In the genomic region with DNA sequence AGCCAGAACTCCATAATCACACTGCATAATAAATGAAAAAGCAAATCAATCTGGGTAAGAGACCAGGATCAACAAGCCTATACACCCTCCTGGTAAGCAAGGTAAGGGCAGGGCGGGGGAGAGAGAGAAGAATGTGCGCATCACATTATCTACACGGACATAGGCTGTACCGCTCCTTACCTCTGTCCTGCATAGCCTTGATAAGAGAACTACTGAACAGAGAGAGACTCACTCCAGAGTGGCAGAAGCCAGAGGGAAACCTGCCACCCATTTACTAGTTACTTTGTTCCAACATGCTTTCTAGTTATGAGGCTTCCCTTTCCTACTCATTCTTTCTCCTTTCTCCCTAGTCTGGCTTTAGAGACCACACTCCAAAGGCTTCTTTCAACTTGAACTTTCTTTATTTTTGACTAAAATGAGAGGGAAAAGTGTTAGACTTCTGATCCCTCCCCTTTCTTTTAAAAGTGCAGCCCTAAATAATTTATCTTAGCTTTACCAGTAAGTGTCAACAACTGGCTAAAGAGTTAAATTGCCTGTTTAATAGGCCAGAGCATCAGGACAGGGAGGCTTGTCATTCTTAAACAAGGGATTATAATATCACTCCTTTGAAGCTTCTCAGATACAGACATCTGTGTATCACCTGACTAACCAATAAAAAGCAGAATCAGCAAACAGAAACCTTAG, we compare ENCODE assay signal across 14 mouse cellular contexts. TPM values are rescaled to one million over a fixed set of nuclear protein-coding genes. Genes with fewer than 3 reads are reported as not detected.
DNase-seq lines count a peak whose midpoint lies in the region; ATAC-seq and TF ChIP-seq lines count a peak whose summit lies in the region.
"Had no signal": no experiment of that assay in that cellular context is flagged by ENCODE, and none has a peak within 500 bp of the region (broad histone marks: within the 10 kb centered on the region; RNA-seq: fewer than 3 reads in every experiment).

No protein-coding gene starts in this region.

- no peaks in the 10 kb centered on the region for H3K27me3 ChIP-seq in lung, embryonic 14.5 days (ENCODE audit: insufficient read depth, low read length)
- no peaks in the 10 kb centered on the region for H3K27me3 ChIP-seq in liver, embryonic 12.5 days (replicated peaks)
- no peaks in the 10 kb centered on the region for H3K27me3 ChIP-seq in stomach, embryonic 15.5 days (replicated peaks)
- H3K27me3 ChIP-seq: CH12.LX; embryonic facial prominence, embryonic 12.5 days; hindbrain, embryonic 12.5 days; neural tube, embryonic 13.5 days had no signal

- H3K4me1 ChIP-seq in lung, embryonic 14.5 days (ENCODE audit: insufficient read depth), result peaks cover 6% of the 10 kb centered on the region; the same call in 1 of the 2 replicates
- H3K4me1 ChIP-seq in liver, embryonic 12.5 days, result peaks cover 81% of the 10 kb centered on the region
- H3K4me1 ChIP-seq in stomach, embryonic 15.5 days, result peaks cover 3% of the 10 kb centered on the region; the same call in 1 of the 2 replicates
- H3K4me1 ChIP-seq: embryonic facial prominence, embryonic 12.5 days; hindbrain, embryonic 12.5 days; neural tube, embryonic 13.5 days had no signal

- WGBS in lung, embryonic 14.5 days, result 84% methylated on average over 4 of the region's 4 CpGs
- WGBS in liver, embryonic 12.5 days (ENCODE audit: insufficient replicate concordance), result 15% methylated on average over 4 of the region's 4 CpGs
- WGBS in stomach, embryonic 15.5 days, result 77% methylated on average over 4 of the region's 4 CpGs

- H3K9me3 ChIP-seq in lung, embryonic 14.5 days (ENCODE audit: low read depth, low read length), result no peaks in the 10 kb centered on the region
- no peaks in the 10 kb centered on the region for H3K9me3 ChIP-seq in liver, embryonic 12.5 days (replicated peaks)
- no peaks in the 10 kb centered on the region for H3K9me3 ChIP-seq in stomach, embryonic 15.5 days
- H3K9me3 ChIP-seq: embryonic facial prominence, embryonic 12.5 days; hindbrain, embryonic 12.5 days; neural tube, embryonic 13.5 days had no signal

- TF ChIP-seq CTCF in lung, embryonic 14.5 days (IDR thresholded peaks at IDR 0.05; ENCODE audit: low read depth), result no peak

- no peak overlapping the region for H3K4me2 ChIP-seq in lung, embryonic 14.5 days
- H3K4me2 ChIP-seq in liver, embryonic 12.5 days, result peak overlapping the region; percentile 62
- no peak overlapping the region for H3K4me2 ChIP-seq in stomach, embryonic 15.5 days
- H3K4me2 ChIP-seq: embryonic facial prominence, embryonic 12.5 days; hindbrain, embryonic 12.5 days; neural tube, embryonic 13.5 days had no signal

- 0 out of 2 replicates have a peak, but pooled peaks cover 10% of the 10 kb centered on the region for H3K36me3 ChIP-seq in lung, embryonic 14.5 days (ENCODE audit: insufficient read depth)
- no peaks in the 10 kb centered on the region; the same call in 1 of the 2 replicates for H3K36me3 ChIP-seq in liver, embryonic 12.5 days
- no peaks in the 10 kb centered on the region for H3K36me3 ChIP-seq in stomach, embryonic 15.5 days
- H3K36me3 ChIP-seq: embryonic facial prominence, embryonic 12.5 days; hindbrain, embryonic 12.5 days; neural tube, embryonic 13.5 days had no signal

- H3K9ac ChIP-seq in lung, embryonic 14.5 days, result no peak overlapping the region
- peak overlapping the region; percentile 72 for H3K9ac ChIP-seq in liver, embryonic 12.5 days
- no peak overlapping the region for H3K9ac ChIP-seq in stomach, embryonic 15.5 days
- H3K9ac ChIP-seq: embryonic facial prominence, embryonic 12.5 days; hindbrain, embryonic 12.5 days; neural tube, embryonic 13.5 days had no signal

- no peak for DNase-seq in lung, embryonic 14.5 days
- no peak for DNase-seq in lung, postnatal 4 days
- peak; percentile 84 for DNase-seq in c-Kit-negative CD71-positive TER-119-positive erythroid progenitor cells, embryonic 14.5 days (ENCODE audit: low read depth, low spot score)
- no peak for DNase-seq in left cerebral cortex, adult 18-20 months (ENCODE audit: low spot score in 2 of 2)
- DNase-seq: cerebellum, adult 18-20 months; layer of hippocampus, postnatal 36 days; midbrain, embryonic 14.5 days had no signal

- ATAC-seq in lung, embryonic 14.5 days (ENCODE audit: insufficient read depth), result peak; percentile 75; the same call in 1 of the 2 replicates
- ATAC-seq in liver, embryonic 12.5 days, result peak; percentile 100
- peak; percentile 98 for ATAC-seq in stomach, embryonic 15.5 days (ENCODE audit: insufficient read depth, low FRiP score, low read depth)
- no peak for ATAC-seq in inflammation-experienced regulatory T-cells, adult 6 months

- no peak overlapping the region for H3K27ac ChIP-seq in lung, embryonic 14.5 days (ENCODE audit: low read depth)
- H3K27ac ChIP-seq in liver, embryonic 12.5 days, result peak overlapping the region; percentile 98
- no peak overlapping the region for H3K27ac ChIP-seq in stomach, embryonic 15.5 days
- H3K27ac ChIP-seq: embryonic facial prominence, embryonic 12.5 days; hindbrain, embryonic 12.5 days; neural tube, embryonic 13.5 days had no signal

- H3K4me3 ChIP-seq in lung, embryonic 14.5 days (ENCODE audit: low read depth, low read length), result no peak overlapping the region
- H3K4me3 ChIP-seq in liver, embryonic 12.5 days, result peak overlapping the region; percentile 16; the same call in 1 of the 2 replicates
- no peak overlapping the region for H3K4me3 ChIP-seq in stomach, embryonic 15.5 days (replicated peaks)
- H3K4me3 ChIP-seq: embryonic facial prominence, embryonic 12.5 days; hindbrain, embryonic 12.5 days; neural tube, embryonic 13.5 days had no signal

RNA-seq across cellular contexts. Expression of a gene that starts 38.3 kb away (rescaled TPM):
- polyA plus RNA-seq in lung, embryonic 14.5 days (2014; fragmentation: Nextera tagmentation; extraction: Ambion mirVana), result 148 and 160 TPM in 2 replicates
- 125 and 126 TPM in 2 replicates for polyA plus RNA-seq in liver, embryonic 12.5 days (2016; fragmentation: Nextera tagmentation; extraction: Ambion mirVana)
- 177 and 188 TPM in 2 replicates for polyA plus RNA-seq in stomach, embryonic 15.5 days (2015; fragmentation: Nextera tagmentation; extraction: Ambion mirVana)
- total RNA-seq in left cerebral cortex, adult 18-20 months (2021), result 10 to 100 TPM; 69.8 to 70.2 TPM
- polyA plus RNA-seq in inflammation-experienced regulatory T-cells, adult 6 months (2017; shearing (Covaris generic)), result 100 to 1,000 TPM; 133 to 169 (median 137) TPM

RNA-seq across cellular contexts. Expression of a gene that starts 44.9 kb away (rescaled TPM):
- polyA plus RNA-seq in lung, embryonic 14.5 days (2014; fragmentation: Nextera tagmentation; extraction: Ambion mirVana), result 10.7 and 12.0 TPM in 2 replicates
- polyA plus RNA-seq in liver, embryonic 12.5 days (2016; fragmentation: Nextera tagmentation; extraction: Ambion mirVana), result 16.5 and 17.8 TPM in 2 replicates
- 11.2 and 15.0 TPM in 2 replicates for polyA plus RNA-seq in stomach, embryonic 15.5 days (2015; fragmentation: Nextera tagmentation; extraction: Ambion mirVana)
- total RNA-seq in left cerebral cortex, adult 18-20 months (2021), result 10 to 100 TPM; 22.6 to 24.1 TPM
- 1 to 10 TPM; 7.9 to 9.8 (median 9.6) TPM for polyA plus RNA-seq in inflammation-experienced regulatory T-cells, adult 6 months (2017; shearing (Covaris generic))
